Mouse (Mus musculus) mouse trophoblast stem cell (cell line): ENCODE data around the gene Col15a1.

Experiments used
- in situ Hi-C, 2 experiments: fragments of 300-500 bp; cut with MseI, MboI; formaldehyde crosslinking; loops; 2 replicates in 1 of 2; 3 replicates in 1 of 2; pipeline ENCODE4 v1.15.1; 2025

The Col15a1 gene

GRCm38 (mm10) chr4:47351386-47352049, 143.6 kb downstream of the Col15a1 start:
- in situ Hi-C loops, result no loop called here

- in situ Hi-C loops, result no loop called here
Observed at GRCm38 (mm10) chr4:47352061-47352661, 144.2 kb downstream of the Col15a1 start.

DNA sequence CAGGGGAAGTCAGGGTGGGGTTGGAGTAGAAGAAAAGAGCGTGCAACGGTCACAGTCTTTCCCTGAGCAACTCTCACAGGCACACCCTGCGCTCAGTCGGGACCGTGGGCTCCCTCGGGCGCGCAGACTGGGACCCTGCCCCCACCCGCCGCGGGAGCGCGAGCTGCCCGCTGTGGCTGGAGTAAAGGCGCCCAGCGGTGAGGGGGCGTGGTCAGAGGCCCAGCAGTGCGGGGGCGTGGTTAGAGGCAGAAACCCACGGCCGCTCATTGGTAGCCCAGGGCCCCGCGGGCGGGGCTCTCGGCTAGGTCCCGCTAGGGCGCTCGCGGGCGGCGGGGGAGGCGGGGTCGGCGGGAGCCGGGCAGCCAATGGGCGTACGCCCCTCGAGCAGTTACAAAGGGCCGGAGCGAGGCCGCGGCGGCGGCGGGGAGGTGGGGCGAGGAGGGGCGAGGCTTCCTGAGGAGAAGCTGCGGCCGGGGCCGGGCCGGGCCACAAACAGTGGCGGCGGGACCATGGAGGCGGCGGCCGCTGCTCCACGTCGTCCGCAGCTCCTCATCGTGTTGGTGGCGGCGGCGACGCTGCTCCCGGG, 144.9 kb downstream of the Col15a1 start, which contains the start of gene Tgfbr1:
TSS of gene Tgfbr1 (plus strand) at position 420 of the 586 bp plus-strand sequence.
- in situ Hi-C loops, result no loop called here

DNA sequence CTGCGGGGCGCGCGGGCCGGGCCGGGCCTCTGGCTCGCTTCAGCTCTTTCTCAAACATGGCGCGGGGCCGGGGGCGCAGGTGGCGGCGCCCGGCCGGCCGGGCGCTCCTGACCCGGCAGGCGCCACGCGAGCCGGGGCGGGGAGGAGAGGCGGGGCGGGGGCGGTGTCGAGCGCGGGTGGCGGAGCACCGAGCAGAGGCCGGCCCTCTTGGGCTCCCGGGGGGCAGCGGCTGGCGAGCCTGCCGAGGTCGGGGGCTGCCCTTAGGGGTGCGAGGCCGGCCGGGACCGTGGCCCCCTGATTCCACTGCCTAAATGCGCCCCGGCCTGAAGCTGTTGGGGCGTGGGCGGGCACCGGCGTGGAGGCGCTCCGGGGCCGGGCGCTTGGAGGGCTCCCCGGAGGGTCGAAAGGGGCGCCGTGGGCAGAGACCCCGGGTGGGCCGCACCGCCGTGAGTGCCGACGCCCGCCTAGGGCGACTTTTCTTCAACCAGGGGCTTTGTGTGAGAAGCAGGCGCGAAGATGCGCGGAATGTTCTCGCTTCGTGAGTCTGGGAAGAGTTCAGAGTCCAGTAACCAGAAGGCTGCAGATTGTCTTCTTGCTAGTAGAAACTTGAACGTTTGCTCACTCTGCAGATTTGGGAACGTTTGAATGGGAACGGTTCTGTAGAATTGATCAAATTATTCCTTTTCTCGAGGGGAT, 145.6 kb downstream of the Col15a1 start:
- in situ Hi-C loops, result no loop called here

DNA sequence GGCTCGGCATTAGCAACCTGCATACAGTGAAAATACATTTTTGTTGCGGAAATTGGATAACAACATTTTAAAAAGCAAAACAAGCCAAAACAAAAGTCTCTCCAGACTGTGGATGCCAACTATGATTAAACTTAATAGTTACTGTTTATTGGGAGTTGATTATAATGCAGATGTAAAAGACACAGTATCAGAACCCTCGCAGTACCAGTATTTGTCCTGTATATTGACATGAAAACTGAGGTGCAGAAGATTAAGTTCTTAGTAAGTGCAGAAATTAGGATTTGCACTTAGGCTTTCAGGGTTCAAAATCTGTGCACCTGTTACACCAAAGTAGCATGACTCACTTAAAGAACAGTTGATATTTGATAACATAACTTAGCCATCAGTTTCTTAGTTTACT, 146.3 kb downstream of the Col15a1 start:
- in situ Hi-C loops, result no loop called here

- in situ Hi-C loops, result no loop called here
Observed at GRCm38 (mm10) chr4:47362662-47363061, 154.7 kb downstream of the Col15a1 start.
